Mouse (Mus musculus) megakaryocyte, embryonic 14.5 days (primary cell): ENCODE measurements at regions not wholly inside any gene's neighbourhood (a gene's known extent, or its start where the extent isn't known, plus 50 kb on each side); places are given as distances from the start of the nearest gene placed in this dataset.

Experiments used
- FLI1 ChIP-seq: IDR thresholded peaks from 2 replicates; pipeline ENCODE4 v1.6.1; 2012; ENCODE audit warnings: low read length, inconsistent platforms, mixed read lengths
- GATA1 ChIP-seq: IDR thresholded peaks from 3 replicates; pipeline ENCODE4 v1.6.1; 2012; ENCODE audit warnings: mixed read lengths, low read length, inconsistent platforms, borderline replicate concordance

DNA sequence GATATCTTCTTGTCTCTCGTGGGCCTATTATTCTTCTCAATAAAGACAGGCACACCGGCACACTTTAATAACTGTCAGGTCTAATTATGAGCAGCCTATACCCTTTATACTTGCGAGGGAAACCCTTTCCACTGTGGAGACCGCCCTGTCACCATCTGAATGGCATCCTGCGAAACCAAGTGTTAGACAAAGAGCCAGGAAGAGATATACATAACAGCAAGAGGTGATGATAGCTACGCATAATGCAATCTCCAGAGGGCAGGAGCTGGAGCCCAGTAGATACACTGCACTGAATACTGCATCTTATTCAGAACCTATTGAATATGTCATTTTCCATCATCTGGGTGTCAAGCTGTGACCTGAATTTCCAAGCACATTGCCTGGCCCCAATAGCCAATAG, 187.7 kb downstream of the Kit start:
- TF ChIP-seq GATA1 (no peak), FLI1 (no peak)
